ENCODE assay signal across 25 mouse cellular contexts in genomic region chr7:100869877-100870629, GRCm38 (mm10). TPM values are rescaled to one million over a fixed set of nuclear protein-coding genes. Genes with fewer than 3 reads are reported as not detected.
DNase-seq lines count a peak whose midpoint lies in the region; ATAC-seq and TF ChIP-seq lines count a peak whose summit lies in the region.
"Had no signal": no experiment of that assay in that cellular context is flagged by ENCODE, and none has a peak within 500 bp of the region (broad histone marks: within the 10 kb centered on the region; RNA-seq: fewer than 3 reads in every experiment).

No protein-coding gene starts in this region.

- H3K27ac ChIP-seq in gastrocnemius, adult 2 months, result peak overlapping the region; percentile 56
- H3K27ac ChIP-seq in liver, embryonic 11.5 days (ENCODE audit: low read depth, low read length), result 0 out of 2 replicates have a peak overlapping the region, but pooled peaks have one; percentile 7
- H3K27ac ChIP-seq in liver, embryonic 12.5 days, result no peak overlapping the region
- peak overlapping the region; percentile 88 for H3K27ac ChIP-seq in bone marrow, adult 2 months (ENCODE audit: control insufficient read depth, insufficient read depth, low read depth, low read length, poor library complexity)
- H3K27ac ChIP-seq: hindbrain, embryonic 10.5 days; limb, embryonic 15.5 days; midbrain, embryonic 13.5 days; neural tube, embryonic 13.5 days had no signal

- no peaks in the 10 kb centered on the region for H3K27me3 ChIP-seq in liver, embryonic 11.5 days (replicated peaks; ENCODE audit: control insufficient read depth, insufficient read depth, low read length)
- no peaks in the 10 kb centered on the region for H3K27me3 ChIP-seq in liver, embryonic 12.5 days (replicated peaks)
- H3K27me3 ChIP-seq: CH12.LX; limb, embryonic 15.5 days; midbrain, embryonic 13.5 days; neural tube, embryonic 13.5 days; Patski had no signal

- no peak for ATAC-seq in liver, embryonic 11.5 days (replicated peaks; ENCODE audit: low FRiP score)
- ATAC-seq in liver, embryonic 12.5 days, result no peak
- peak; percentile 24 for ATAC-seq in megakaryocyte progenitor cell, adult 5-6 weeks (replicated peaks; ENCODE audit: poor library complexity)
- ATAC-seq: forebrain, postnatal 0 days; inflammation-experienced regulatory T-cells, adult 6 months; midbrain, embryonic 13.5 days; Patski had no signal

- 81% methylated on average over 8 of the region's 8 CpGs for WGBS in liver, embryonic 11.5 days
- 67% methylated on average over 8 of the region's 8 CpGs for WGBS in liver, embryonic 12.5 days (ENCODE audit: insufficient replicate concordance)
- WGBS in bone marrow, adult 2 months, result 62% methylated on average over 8 of the region's 8 CpGs

- no peak for TF ChIP-seq CTCF in gastrocnemius, adult 2 months (IDR thresholded peaks at IDR 0.05)
- no peak for TF ChIP-seq CTCF in bone marrow, adult 2 months (IDR thresholded peaks at IDR 0.05; ENCODE audit: control insufficient read depth, insufficient read depth, low read length)

- intact Hi-C loops in gastrocnemius, adult 2 months (cut with DNase I), result loop anchor here (5.0 kb wide), 2 partner anchors 73 to 183 kb away; no protein-coding TSS in a partner anchor

- DNase-seq in gastrocnemius, adult 2 months, result peak; percentile 74
- DNase-seq in gastrocnemius, postnatal 4 days (ENCODE audit: low spot score in 2 of 2), result no peak
- no peak for DNase-seq in liver, embryonic 11.5 days (ENCODE audit: low spot score)
- no peak for DNase-seq in B cell, adult 2 months
- DNase-seq: adrenal gland, adult 8-10 months; cerebellum, adult 9-11 months; forebrain, postnatal 0 days; gastrocnemius, postnatal 25 days; kidney, adult 18-20 months; kidney, postnatal 4 days; lung, adult 18-20 months; retina, postnatal 1 day; right cerebral cortex, postnatal 25 days; spleen, adult 18-20 months had no signal

- H3K4me1 ChIP-seq in liver, embryonic 11.5 days (replicated peaks; ENCODE audit: control insufficient read depth, insufficient read depth, low read length), result peaks cover 15% of the 10 kb centered on the region
- peaks cover 36% of the 10 kb centered on the region for H3K4me1 ChIP-seq in liver, embryonic 12.5 days
- H3K4me1 ChIP-seq in bone marrow, adult 2 months (ENCODE audit: control insufficient read depth, insufficient read depth, low read length), result peaks cover 18% of the 10 kb centered on the region
- H3K4me1 ChIP-seq: hindbrain, embryonic 10.5 days; midbrain, embryonic 13.5 days; neural tube, embryonic 13.5 days had no signal

- no peak for TF ChIP-seq POLR2A in bone marrow, adult 2 months (IDR thresholded peaks at IDR 0.05; ENCODE audit: borderline replicate concordance, control insufficient read depth, low read depth, low read length)

- H3K9ac ChIP-seq in liver, embryonic 11.5 days (ENCODE audit: low read depth, low read length), result no peak overlapping the region
- no peak overlapping the region for H3K9ac ChIP-seq in liver, embryonic 12.5 days
- H3K9ac ChIP-seq: forebrain, postnatal 0 days; limb, embryonic 15.5 days; midbrain, embryonic 13.5 days; neural tube, embryonic 13.5 days had no signal

- H3K36me3 ChIP-seq in liver, embryonic 11.5 days (ENCODE audit: control insufficient read depth, insufficient read depth, low read length), result peaks cover 5% of the 10 kb centered on the region; the same call in 1 of the 2 replicates
- H3K36me3 ChIP-seq in liver, embryonic 12.5 days, result peaks cover 11% of the 10 kb centered on the region
- H3K36me3 ChIP-seq: G1E had no signal

- no peak overlapping the region for H3K4me2 ChIP-seq in liver, embryonic 11.5 days
- no peak overlapping the region for H3K4me2 ChIP-seq in liver, embryonic 12.5 days
- H3K4me2 ChIP-seq: limb, embryonic 15.5 days; midbrain, embryonic 13.5 days; neural tube, embryonic 13.5 days had no signal

- H3K4me3 ChIP-seq in gastrocnemius, adult 2 months, result no peak overlapping the region
- H3K4me3 ChIP-seq in liver, embryonic 11.5 days (ENCODE audit: low read depth, low read length), result no peak overlapping the region
- no peak overlapping the region for H3K4me3 ChIP-seq in liver, embryonic 12.5 days
- no peak overlapping the region for H3K4me3 ChIP-seq in bone marrow, adult 2 months (replicated peaks; ENCODE audit: control insufficient read depth, low read depth, low read length)
- H3K4me3 ChIP-seq: hindbrain, embryonic 10.5 days; limb, embryonic 15.5 days; midbrain, embryonic 13.5 days; neural tube, embryonic 13.5 days had no signal

- no peaks in the 10 kb centered on the region for H3K9me3 ChIP-seq in liver, embryonic 11.5 days (ENCODE audit: control insufficient read depth, low read length)
- no peaks in the 10 kb centered on the region for H3K9me3 ChIP-seq in liver, embryonic 12.5 days (replicated peaks)
- H3K9me3 ChIP-seq: G1E; hindbrain, embryonic 10.5 days; limb, embryonic 15.5 days; midbrain, embryonic 13.5 days; neural tube, embryonic 13.5 days had no signal

RNA-seq across cellular contexts. Expression of gene Relt, which starts 6.8 kb away (rescaled TPM):
- total RNA-seq in gastrocnemius, adult 2 months (2021), result 10 to 100 TPM in 1 of 2 experiments, 1 to 10 TPM in 1; 9.5 to 19.8 TPM
- 10 to 100 TPM; 14.5 to 15.5 TPM for total RNA-seq in gastrocnemius, postnatal 4 days (2021)
- polyA plus RNA-seq in liver, embryonic 11.5 days (2014; fragmentation: Nextera tagmentation; extraction: Ambion mirVana), result 14.6 and 17.0 TPM in 2 replicates
- polyA plus RNA-seq in liver, embryonic 12.5 days (2016; fragmentation: Nextera tagmentation; extraction: Ambion mirVana), result 17.8 and 18.2 TPM in 2 replicates
- polyA plus RNA-seq in bone marrow, adult 2 months (2011; ENCODE audit: insufficient read depth, insufficient read length, low replicate concordance, missing spikeins), result 22.5 and 46.1 TPM in 2 replicates
- 8.2 and 9.0 TPM in 2 replicates for total RNA-seq in megakaryocyte progenitor cell, adult 5-6 weeks (2015)
- total RNA-seq in megakaryocyte progenitor cell, adult 5-6 weeks (2017), result 6.3 and 13.1 TPM in 2 replicates
